Mouse (Mus musculus) neural tube, embryonic 11.5 days (tissue): ENCODE results near the gene Myrf. TPM values are rescaled to one million over a fixed set of nuclear protein-coding genes. Genes with fewer than 3 reads are reported as not detected.
"Not testable (repeated sequence)": the region's sequence is repeated elsewhere in the genome, so short reads cannot be mapped to it uniquely, and the experiment has no call there.

Source experiments
- ATAC-seq: fragments of 200-750 bp; cut with Nextera tagmentation; 2 replicates; pipeline ENCODE4 v1.8.0; 2017; ENCODE audit warnings: moderate number of reproducible peaks, mild to moderate bottlenecking, moderate TSS enrichment, moderate library complexity; ENCODE audit not compliant: insufficient read depth, low FRiP score, low TSS enrichment
- DNase-seq: peaks from one replicate; pipeline ENCODE4 v3.0.0-alpha.2; 2015; ENCODE audit warnings: low spot score
- H3K27ac ChIP-seq: fragments of 300-500 bp; sonication (generic); 2 replicates; pipeline ENCODE4 v1.5.1; 2014; ENCODE audit warnings: low read depth, mild to moderate bottlenecking, low read length
- H3K27me3 ChIP-seq: fragments of 300-500 bp; sonication (generic); 2 replicates; pipeline ENCODE4 v1.6.1; 2014; ENCODE audit warnings: mild to moderate bottlenecking, low read length, mixed read lengths; ENCODE audit not compliant: control insufficient read depth, insufficient read depth
- H3K36me3 ChIP-seq: fragments of 300-500 bp; sonication (generic); 2 replicates; pipeline ENCODE4 v1.6.1; 2014; ENCODE audit warnings: mild to moderate bottlenecking, low read length, moderate library complexity, mixed read lengths; ENCODE audit not compliant: control insufficient read depth, insufficient read depth
- H3K4me1 ChIP-seq: fragments of 300-500 bp; sonication (generic); 2 replicates; pipeline ENCODE4 v1.6.1; 2014; ENCODE audit warnings: low read length, mixed read lengths; ENCODE audit not compliant: control insufficient read depth, insufficient read depth
- H3K4me2 ChIP-seq: fragments of 300-500 bp; sonication (generic); 2 replicates; pipeline ENCODE4 v1.6.1; 2014; ENCODE audit warnings: low read depth, mild to moderate bottlenecking, moderate library complexity
- H3K4me3 ChIP-seq: fragments of 300-500 bp; sonication (generic); 2 replicates; pipeline ENCODE4 v1.5.1; 2014; ENCODE audit warnings: low read depth, low read length
- H3K9ac ChIP-seq: fragments of 300-500 bp; sonication (generic); 2 replicates; pipeline ENCODE4 v1.6.1; 2014; ENCODE audit warnings: mild to moderate bottlenecking, low read length
- H3K9me3 ChIP-seq: fragments of 300-500 bp; sonication (generic); 2 replicates; pipeline ENCODE4 v1.6.1; 2016; ENCODE audit warnings: low read length; ENCODE audit not compliant: control insufficient read depth
- WGBS: fragments of 180-500 bp; shearing (Covaris S2); extraction: QIAGEN DNeasy Blood & Tissue Kit; methylation state at CpG from one replicate; pipeline ENCODE4 v1.1.7; 2014; 5-methylcytosine and 5-hydroxymethylcytosine counted together
- polyA plus RNA-seq: library from polyadenylated mRNA; unstranded; fragments of >200 nt; fragmentation: Nextera tagmentation; extraction: Ambion mirVana; gene quantifications from 2 replicates; pipeline ENCODE4 v1.2.1, GENCODE M21; 2014

Gene Myrf
- polyA plus RNA-seq, 1 experiment from 2014 or later = 1.8 TPM

DNA sequence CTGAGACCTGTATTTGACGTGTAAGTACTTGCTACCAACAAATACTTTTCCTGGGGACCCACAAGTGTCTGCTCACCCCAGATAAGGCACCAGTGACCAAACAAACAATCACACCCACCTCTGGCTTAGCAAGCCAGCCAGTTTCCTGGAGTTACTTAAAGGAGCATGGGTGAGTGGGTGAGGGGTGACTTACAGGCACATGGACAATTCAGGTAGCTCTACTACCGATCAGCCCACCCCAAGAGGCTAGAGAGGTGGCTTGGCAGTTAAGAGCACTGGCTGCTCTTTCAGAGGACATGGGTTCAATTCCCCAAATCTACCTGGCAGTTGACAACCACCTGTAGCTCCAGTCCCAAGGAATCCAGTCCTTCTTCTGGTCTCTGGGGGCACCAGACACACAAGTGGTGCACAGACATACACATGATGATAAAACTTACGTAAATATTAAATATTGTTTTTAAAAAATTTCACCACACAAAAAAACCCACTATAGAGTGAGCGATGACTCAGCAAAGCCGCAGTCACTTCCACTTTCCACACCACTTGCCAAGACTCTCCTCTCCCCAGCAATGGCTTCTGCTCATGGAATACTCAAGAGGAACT is 67.3 kb downstream of the Myrf start:
- Histone ChIP-seq H3K4me1 (no peaks in the 10 kb centered on the region), H3K9ac (no peak overlapping the region), H3K9me3 (no peaks in the 10 kb centered on the region), H3K27ac (no peak overlapping the region), H3K4me2 (no peak overlapping the region), H3K36me3 (no peaks in the 10 kb centered on the region), H3K27me3 (no peaks in the 10 kb centered on the region), H3K4me3 (no peak overlapping the region)
- DNase-seq (no peak), ATAC-seq (no peak)
- WGBS = 90% methylated on average over 5 of the region's 5 CpGs

DNA sequence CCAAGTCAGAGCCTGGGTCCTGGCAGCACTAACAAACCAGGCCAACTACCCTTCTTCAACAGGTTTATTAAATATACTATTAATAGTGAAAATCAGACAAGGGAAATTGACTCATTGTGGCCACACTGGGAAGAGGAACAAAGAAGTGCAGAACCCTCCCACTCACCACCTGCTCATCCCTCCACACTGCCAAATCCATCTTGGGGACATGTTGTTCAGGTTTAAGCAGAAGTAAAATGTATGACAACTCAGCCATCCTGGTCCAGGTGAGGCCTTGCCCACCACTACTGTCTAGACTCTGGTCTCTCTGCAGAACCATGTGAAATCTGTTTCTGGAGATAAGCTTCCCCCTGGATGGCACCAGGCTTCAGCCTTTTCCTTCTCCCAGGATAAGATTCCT is 68.7 kb downstream of the Myrf start:
- ATAC-seq (no peak), DNase-seq (no peak)
- no peak overlapping the region for H3K9ac ChIP-seq
- no peaks in the 10 kb centered on the region for H3K27me3 ChIP-seq
- H3K9me3 ChIP-seq = no peaks in the 10 kb centered on the region
- no peak overlapping the region for H3K27ac ChIP-seq
- no peaks in the 10 kb centered on the region for H3K4me1 ChIP-seq
- no peak overlapping the region for H3K4me2 ChIP-seq
- H3K36me3 ChIP-seq = no peaks in the 10 kb centered on the region
- no peak overlapping the region for H3K4me3 ChIP-seq

GRCm38 (mm10) chr19:10171359-10171758 is 69.2 kb downstream of the Myrf start:
- no peaks in the 10 kb centered on the region for H3K27me3 ChIP-seq
- H3K4me3 ChIP-seq = no peak overlapping the region
- WGBS = 74% methylated on average over 7 of the region's 7 CpGs
- H3K9me3 ChIP-seq = no peaks in the 10 kb centered on the region
- no peak overlapping the region for H3K9ac ChIP-seq
- H3K36me3 ChIP-seq = no peaks in the 10 kb centered on the region
- no peak overlapping the region for H3K4me2 ChIP-seq
- no peak overlapping the region for H3K27ac ChIP-seq
- no peak for ATAC-seq
- no peaks in the 10 kb centered on the region for H3K4me1 ChIP-seq
- DNase-seq = no peak

DNA sequence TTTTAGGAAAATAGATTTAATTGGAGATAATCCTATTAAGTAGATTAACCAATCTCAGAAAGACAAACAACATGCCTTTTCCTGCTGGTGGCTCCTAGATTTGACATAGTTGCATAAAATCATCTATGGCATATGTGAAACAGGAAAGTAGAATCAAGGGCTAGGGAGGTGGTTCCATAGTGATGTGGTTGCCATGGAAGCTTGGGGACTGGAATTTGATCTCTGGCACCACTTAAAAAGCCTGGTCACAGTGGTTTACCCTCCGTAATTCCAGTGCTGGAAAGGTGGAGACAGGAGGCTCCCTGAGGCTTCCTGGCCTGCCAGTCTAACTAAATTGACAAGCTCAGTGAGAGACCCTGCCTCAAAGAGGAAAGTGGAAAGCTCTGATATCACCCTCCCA is 70.1 kb downstream of the Myrf start:
- Histone ChIP-seq H3K27ac (no peak overlapping the region), H3K9ac (no peak overlapping the region), H3K4me2 (no peak overlapping the region), H3K27me3 (no peaks in the 10 kb centered on the region), H3K36me3 (no peaks in the 10 kb centered on the region), H3K4me1 (no peaks in the 10 kb centered on the region), H3K9me3 (no peaks in the 10 kb centered on the region), H3K4me3 (no peak overlapping the region)
- DNase-seq (no peak), ATAC-seq (no peak)
- 39% methylated on average over 1 of the region's 1 CpGs for whole genome bisulfite sequencing

DNA sequence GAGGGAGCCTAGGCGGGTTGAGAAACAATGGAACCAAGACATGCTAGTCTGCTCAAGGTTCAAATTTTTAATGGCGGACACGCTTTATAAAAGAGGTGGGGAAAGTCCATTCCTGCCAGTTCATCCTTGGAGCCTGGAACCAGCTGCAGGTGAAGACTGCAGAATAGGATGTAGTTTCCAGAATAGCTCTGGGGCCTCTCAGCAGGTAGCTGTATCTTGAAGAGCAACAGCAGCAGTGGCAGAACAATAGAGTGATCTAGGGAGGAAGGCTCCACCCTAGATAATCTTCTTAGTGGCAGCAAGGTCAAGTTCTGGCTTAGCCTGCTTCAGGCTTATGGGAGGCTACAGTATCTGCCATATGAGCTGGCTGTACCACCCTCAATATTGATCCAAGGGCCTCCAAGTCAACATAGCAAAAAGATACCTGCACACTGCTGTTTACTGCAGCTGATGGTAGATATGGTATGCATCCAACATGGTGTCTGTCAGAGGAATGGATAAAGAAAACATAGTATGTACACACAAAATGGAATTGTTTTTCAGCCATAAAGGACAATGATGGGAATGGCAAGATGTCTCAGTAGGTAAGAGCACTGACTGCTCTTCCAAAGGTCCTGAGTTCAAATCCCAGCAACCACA is 70.7 kb downstream of the Myrf start:
- not testable (repeated sequence) for ATAC-seq, DNase-seq, H3K36me3 ChIP-seq

DNA sequence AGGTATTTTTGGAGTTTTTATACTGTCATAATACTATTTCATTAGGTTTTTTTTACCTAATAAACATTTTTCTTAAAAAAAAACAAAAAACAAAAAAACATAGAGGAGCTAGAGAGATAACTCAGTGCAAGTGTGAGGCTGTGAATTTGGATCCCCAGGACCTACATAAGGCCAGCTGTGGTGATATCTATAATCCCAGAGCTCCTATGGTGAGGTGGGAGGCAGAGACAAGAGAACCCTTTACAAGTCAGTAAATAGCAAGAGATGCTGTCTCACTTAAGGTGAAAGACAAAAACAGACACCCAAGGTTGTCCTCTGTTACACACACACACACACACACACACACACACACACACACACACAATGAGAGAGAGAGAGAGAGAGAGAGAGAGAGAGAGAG is 71.4 kb downstream of the Myrf start:
- Histone ChIP-seq H3K4me3 (no peak overlapping the region), H3K9ac (no peak overlapping the region), H3K27ac (no peak overlapping the region), H3K4me1 (no peaks in the 10 kb centered on the region), H3K36me3 (no peaks in the 10 kb centered on the region), H3K27me3 (no peaks in the 10 kb centered on the region), H3K9me3 (no peaks in the 10 kb centered on the region), H3K4me2 (no peak overlapping the region)
- DNase-seq (no peak), ATAC-seq (no peak)

More for the DNA sequence above, 70.7 kb downstream of the Myrf start:
- WGBS = 93% methylated on average over 3 of the region's 3 CpGs
- not testable (repeated sequence) for H3K9me3 ChIP-seq, H3K4me1 ChIP-seq, H3K27ac ChIP-seq, H3K27me3 ChIP-seq, H3K4me3 ChIP-seq, H3K4me2 ChIP-seq, H3K9ac ChIP-seq

DNA sequence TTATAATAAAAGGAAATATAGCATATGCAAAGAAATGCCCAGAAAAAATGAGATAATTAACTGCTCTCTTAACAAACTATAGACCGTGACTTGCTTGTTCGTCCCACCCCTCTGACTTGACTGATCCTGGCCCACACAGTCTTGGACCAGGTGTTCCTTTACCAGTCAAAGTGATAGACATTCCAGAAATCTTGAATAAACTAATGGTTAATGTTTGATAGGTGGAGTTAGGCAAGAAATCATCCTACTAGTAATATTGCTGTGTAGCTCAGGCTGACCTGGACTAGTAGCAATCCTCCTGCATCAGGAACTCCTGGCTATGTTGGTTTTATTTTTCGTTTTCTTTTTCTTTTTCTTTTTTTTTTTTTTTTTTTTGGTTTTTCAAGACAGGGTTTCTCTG is 72.1 kb downstream of the Myrf start:
- 84% methylated on average over 3 of the region's 3 CpGs for WGBS
- no peaks in the 10 kb centered on the region for H3K4me1 ChIP-seq
- H3K9me3 ChIP-seq = no peaks in the 10 kb centered on the region
- no peak overlapping the region for H3K4me3 ChIP-seq
- H3K27me3 ChIP-seq = no peaks in the 10 kb centered on the region
- ATAC-seq (no peak), DNase-seq (no peak)
- H3K9ac ChIP-seq = no peak overlapping the region
- no peak overlapping the region for H3K4me2 ChIP-seq
- H3K36me3 ChIP-seq = no peaks in the 10 kb centered on the region
- no peak overlapping the region for H3K27ac ChIP-seq

DNA sequence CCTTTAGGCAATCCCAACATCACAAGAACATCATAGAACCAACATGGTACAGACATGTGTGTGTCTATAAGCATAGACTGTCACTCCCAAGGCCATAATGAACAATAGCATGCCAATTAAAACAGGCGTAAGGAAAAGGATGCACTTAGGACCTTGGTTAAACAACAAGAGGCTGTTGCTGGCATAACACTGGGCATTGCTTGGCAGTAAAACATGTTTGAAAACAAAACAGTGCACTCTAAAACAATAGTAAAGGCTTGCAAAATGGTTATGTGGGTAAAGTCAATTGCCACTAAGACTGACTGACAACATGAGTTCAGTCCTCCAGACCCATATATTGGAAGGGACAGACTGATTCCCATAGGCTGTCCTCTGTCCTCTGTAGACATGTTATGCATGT is 72.6 kb downstream of the Myrf start:
- no peaks in the 10 kb centered on the region for H3K27me3 ChIP-seq
- no peaks in the 10 kb centered on the region for H3K4me1 ChIP-seq
- no peak overlapping the region for H3K27ac ChIP-seq
- H3K9ac ChIP-seq = no peak overlapping the region
- H3K9me3 ChIP-seq = no peaks in the 10 kb centered on the region
- WGBS = 82% methylated on average over 1 of the region's 1 CpGs
- H3K4me3 ChIP-seq = no peak overlapping the region
- H3K4me2 ChIP-seq = no peak overlapping the region
- ATAC-seq (no peak), DNase-seq (no peak)
- H3K36me3 ChIP-seq = no peaks in the 10 kb centered on the region

DNA sequence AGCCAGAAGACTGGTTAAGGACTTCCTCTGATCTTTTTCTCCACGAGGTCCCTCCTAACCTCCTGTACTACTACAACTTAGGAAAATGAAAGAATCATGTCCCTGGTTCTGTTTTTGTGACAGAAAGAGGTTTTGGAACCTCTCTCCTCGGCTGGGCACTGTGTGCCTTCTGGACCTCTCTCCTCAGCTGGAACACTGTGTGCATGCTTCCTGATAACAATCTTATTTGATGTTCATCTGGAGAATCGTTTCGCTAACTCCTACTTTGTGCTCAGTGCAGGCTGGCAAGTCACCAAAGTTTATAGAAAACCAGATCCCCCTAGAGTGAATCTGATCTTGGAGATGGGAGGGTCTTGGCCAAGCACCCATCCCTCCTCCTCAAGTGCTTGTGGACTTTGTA is 73.4 kb downstream of the Myrf start:
- 85% methylated on average over 4 of the region's 4 CpGs for WGBS
- H3K27ac ChIP-seq = no peak overlapping the region
- ATAC-seq (no peak), DNase-seq (no peak)
- H3K4me1 ChIP-seq = no peaks in the 10 kb centered on the region
- no peak overlapping the region for H3K9ac ChIP-seq
- no peaks in the 10 kb centered on the region for H3K36me3 ChIP-seq
- no peak overlapping the region for H3K4me3 ChIP-seq
- H3K9me3 ChIP-seq = no peaks in the 10 kb centered on the region
- no peak overlapping the region for H3K4me2 ChIP-seq
- H3K27me3 ChIP-seq = no peaks in the 10 kb centered on the region
